Mouse (Mus musculus) stomach, embryonic 14.5 days (tissue): ENCODE data around the gene Rad51c. TPM values are rescaled to one million over a fixed set of nuclear protein-coding genes. Genes with fewer than 3 reads are reported as not detected.
"Not testable (repeated sequence)": the region's sequence is repeated elsewhere in the genome, so short reads cannot be mapped to it uniquely, and the experiment has no call there.

Experiments used
- ATAC-seq: fragments of 200-750 bp; cut with Nextera tagmentation; 2 replicates; pipeline ENCODE4 v1.8.0; 2017; ENCODE audit warnings: low read depth, moderate TSS enrichment; ENCODE audit not compliant: insufficient number of reproducible peaks, insufficient read depth, low FRiP score
- H3K27ac ChIP-seq: fragments of 300-500 bp; sonication (generic); 2 replicates; pipeline ENCODE4 v1.5.1; 2014; ENCODE audit warnings: mild to moderate bottlenecking, low read length, moderate library complexity, mixed read lengths
- H3K27me3 ChIP-seq: fragments of 300-500 bp; sonication (generic); 2 replicates; pipeline ENCODE4 v1.6.1; 2014; ENCODE audit warnings: low read length, control low read depth, mixed read lengths; ENCODE audit not compliant: control insufficient read depth, insufficient read depth
- H3K36me3 ChIP-seq: fragments of 300-500 bp; sonication (generic); 2 replicates; pipeline ENCODE4 v1.6.1; 2014; ENCODE audit warnings: mild to moderate bottlenecking, control low read depth, low read length, moderate library complexity, mixed read lengths; ENCODE audit not compliant: control insufficient read depth, insufficient read depth
- H3K4me1 ChIP-seq: fragments of 300-500 bp; sonication (generic); 2 replicates; pipeline ENCODE4 v1.6.1; 2014; ENCODE audit warnings: low read length, control low read depth, mixed read lengths; ENCODE audit not compliant: control insufficient read depth, insufficient read depth
- H3K4me2 ChIP-seq: fragments of 300-500 bp; sonication (generic); replicated peaks from 2 replicates; pipeline ENCODE4 v1.6.1; 2014; ENCODE audit warnings: low read depth, low read length, control low read depth
- H3K4me3 ChIP-seq: fragments of 300-500 bp; sonication (generic); 2 replicates; pipeline ENCODE4 v1.5.1; 2014; ENCODE audit warnings: low read depth, low read length, control low read depth
- H3K9ac ChIP-seq: fragments of 300-500 bp; sonication (generic); replicated peaks from 2 replicates; pipeline ENCODE4 v1.6.1; 2014; ENCODE audit warnings: low read depth, mild to moderate bottlenecking, control low read depth, low read length, moderate library complexity, mixed read lengths
- H3K9me3 ChIP-seq: fragments of 300-500 bp; sonication (generic); 2 replicates; pipeline ENCODE4 v1.6.1; 2016; ENCODE audit warnings: low read depth, low read length, control low read depth; ENCODE audit not compliant: control insufficient read depth
- WGBS: fragments of 180-500 bp; shearing (Covaris S2); extraction: QIAGEN DNeasy Blood & Tissue Kit; methylation state at CpG from one replicate; pipeline ENCODE4 v1.1.7; 2014; 5-methylcytosine and 5-hydroxymethylcytosine counted together
- polyA plus RNA-seq: library from polyadenylated mRNA; unstranded; fragments of >200 nt; fragmentation: Nextera tagmentation; extraction: Ambion mirVana; gene quantifications from 2 replicates; pipeline ENCODE4 v1.2.1, GENCODE M21; 2014

The Rad51c gene
- polyA plus RNA-seq, 1 experiment from 2014 or later = 6.0 TPM

- no peaks in the 10 kb centered on the region for H3K27me3 ChIP-seq
- H3K36me3 ChIP-seq = no peaks in the 10 kb centered on the region
- no peak overlapping the region for H3K9ac ChIP-seq
- 0 out of 2 replicates have a peak, but pooled peaks cover 1% of the 10 kb centered on the region for H3K4me1 ChIP-seq
- ATAC-seq = no peak
- H3K4me2 ChIP-seq = no peak overlapping the region
- H3K27ac ChIP-seq = no peak overlapping the region
- no peaks in the 10 kb centered on the region for H3K9me3 ChIP-seq
- H3K4me3 ChIP-seq = no peak overlapping the region
These were observed 42.7 kb upstream of the Rad51c start for GRCm38 (mm10) chr11:87447429-87447828.

- Histone ChIP-seq H3K27ac (no peak overlapping the region), H3K4me1 (0 out of 2 replicates have a peak, but pooled peaks cover 4% of the 10 kb centered on the region), H3K9me3 (no peaks in the 10 kb centered on the region), H3K27me3 (no peaks in the 10 kb centered on the region), H3K36me3 (no peaks in the 10 kb centered on the region), H3K4me3 (no peak overlapping the region), H3K9ac (no peak overlapping the region), H3K4me2 (no peak overlapping the region)
- WGBS = 86% methylated on average over 3 of the region's 3 CpGs
- no peak for ATAC-seq
These were observed 41.4 kb upstream of the Rad51c start for GRCm38 (mm10) chr11:87446159-87446558.

- H3K9ac ChIP-seq, H3K36me3 ChIP-seq, ATAC-seq, H3K4me1 ChIP-seq, H3K9me3 ChIP-seq, H3K27ac ChIP-seq, H3K4me3 ChIP-seq, H3K27me3 ChIP-seq, H3K4me2 ChIP-seq: not testable (repeated sequence)
- WGBS = 84% methylated on average over 2 of the region's 4 CpGs
These were observed 40.8 kb upstream of the Rad51c start for GRCm38 (mm10) chr11:87445593-87445992.

- 7% methylated on average over 16 of the region's 16 CpGs for WGBS
- no peak for ATAC-seq
- Histone ChIP-seq H3K27ac (no peak overlapping the region), H3K9me3 (no peaks in the 10 kb centered on the region), H3K4me3 (no peak overlapping the region), H3K36me3 (no peaks in the 10 kb centered on the region), H3K4me1 (0 out of 2 replicates have a peak, but pooled peaks cover 4% of the 10 kb centered on the region), H3K4me2 (0 out of 2 replicates have a peak overlapping the region, but pooled peaks have one; percentile 2), H3K9ac (no peak overlapping the region), H3K27me3 (no peaks in the 10 kb centered on the region)
These were observed 40.1 kb upstream of the Rad51c start for GRCm38 (mm10) chr11:87444735-87445428.

- H3K4me2 ChIP-seq, H3K9ac ChIP-seq, H3K4me3 ChIP-seq, H3K27me3 ChIP-seq, H3K27ac ChIP-seq, H3K4me1 ChIP-seq, ATAC-seq, H3K36me3 ChIP-seq, H3K9me3 ChIP-seq: not testable (repeated sequence)
- WGBS = 70% methylated on average over 10 of the region's 10 CpGs
These were observed 39.3 kb upstream of the Rad51c start for GRCm38 (mm10) chr11:87444056-87444455.

- Histone ChIP-seq H3K27me3 (no peaks in the 10 kb centered on the region), H3K4me3 (no peak overlapping the region), H3K9ac (no peak overlapping the region), H3K9me3 (no peaks in the 10 kb centered on the region), H3K4me2 (no peak overlapping the region), H3K36me3 (no peaks in the 10 kb centered on the region), H3K27ac (peak overlapping the region; percentile 44), H3K4me1 (0 out of 2 replicates have a peak, but pooled peaks cover 4% of the 10 kb centered on the region)
- under 1% methylated on average over 5 of the region's 5 CpGs for WGBS
- ATAC-seq = peak; percentile 80
These were observed 38.7 kb upstream of the Rad51c start for GRCm38 (mm10) chr11:87443373-87443883.

GRCm38 (mm10) chr11:87442643-87443372 is 38.1 kb upstream of the Rad51c start:
- under 1% methylated on average over 32 of the region's 62 CpGs for WGBS
- H3K9ac ChIP-seq = not testable (repeated sequence)

GRCm38 (mm10) chr11:87439796-87440420 is 35.2 kb upstream of the Rad51c start:
- H3K9ac ChIP-seq = no peak overlapping the region
- no peak overlapping the region for H3K27ac ChIP-seq
- H3K4me1 ChIP-seq = 0 out of 2 replicates have a peak, but pooled peaks cover 4% of the 10 kb centered on the region
- ATAC-seq = no peak
- no peaks in the 10 kb centered on the region for H3K36me3 ChIP-seq
- no peaks in the 10 kb centered on the region for H3K9me3 ChIP-seq
- WGBS = 84% methylated on average over 10 of the region's 10 CpGs
- no peak overlapping the region for H3K4me2 ChIP-seq
- no peaks in the 10 kb centered on the region for H3K27me3 ChIP-seq
- H3K4me3 ChIP-seq = no peak overlapping the region

More at GRCm38 (mm10) chr11:87442643-87443372, 38.1 kb upstream of the Rad51c start:
- peak overlapping the region; percentile 44 for H3K4me2 ChIP-seq
- ATAC-seq = peak; percentile 98
- not testable (repeated sequence) for H3K36me3 ChIP-seq, H3K27ac ChIP-seq, H3K9me3 ChIP-seq, H3K4me1 ChIP-seq, H3K27me3 ChIP-seq
- H3K4me3 ChIP-seq = peak overlapping the region; percentile 15; the same call in 1 of the 2 replicates
